Mouse (Mus musculus) G1E (cell line): ENCODE data around the gene Ubr1. TPM values are rescaled to one million over a fixed set of nuclear protein-coding genes. Genes with fewer than 3 reads are reported as not detected.
"Not testable (repeated sequence)": the region's sequence is repeated elsewhere in the genome, so short reads cannot be mapped to it uniquely, and the experiment has no call there.

ENCODE experiments used
- ATAC-seq: 2 replicates; pipeline ENCODE4 v1.8.0; 2016; ENCODE audit warnings: mild to moderate bottlenecking; ENCODE audit not compliant: insufficient number of reproducible peaks, poor library complexity, low FRiP score, severe bottlenecking; ENCODE audit errors: extremely low read depth
- DNase-seq: peaks from one replicate; pipeline ENCODE4 v3.0.0; 2012; ENCODE audit warnings: low spot score
- H3K27me3 ChIP-seq: 2 replicates; pipeline ENCODE4 v1.6.1; 2012; ENCODE audit warnings: mild to moderate bottlenecking, low read length, inconsistent platforms; ENCODE audit not compliant: insufficient read depth
- H3K36me3 ChIP-seq: replicated peaks from 2 replicates; pipeline ENCODE3; 2012; ENCODE audit warnings: mild to moderate bottlenecking, inconsistent platforms
- H3K4me1 ChIP-seq: 2 replicates; pipeline ENCODE4 v1.6.1; 2012; ENCODE audit warnings: low read depth, low read length, inconsistent platforms, mixed read lengths; ENCODE audit not compliant: insufficient read depth
- H3K4me3 ChIP-seq: 2 replicates; pipeline ENCODE4 v1.5.1; 2012; ENCODE audit warnings: low read depth, mild to moderate bottlenecking, inconsistent platforms, low read length, moderate library complexity, mixed read lengths
- H3K9me3 ChIP-seq: replicated peaks from 2 replicates; pipeline ENCODE4 v1.6.1; 2012; ENCODE audit warnings: inconsistent platforms
- CTCF ChIP-seq: IDR thresholded peaks from 2 replicates; pipeline ENCODE4 v1.5.1; 2012; ENCODE audit warnings: low read depth, low read length, inconsistent platforms, mixed read lengths
- GATA1 ChIP-seq: IDR thresholded peaks from 2 replicates; pipeline ENCODE4 v1.6.1; 2012; ENCODE audit warnings: borderline replicate concordance, low read length, inconsistent platforms, mixed read lengths
- GATA2 ChIP-seq: IDR thresholded peaks from 2 replicates; pipeline ENCODE4 v1.6.1; 2012; ENCODE audit warnings: low read depth, low read length, inconsistent platforms, borderline replicate concordance
- POLR2AphosphoS5 ChIP-seq: IDR thresholded peaks from 2 replicates; pipeline ENCODE4 v1.6.1; 2012; ENCODE audit warnings: low read depth, low read length, inconsistent platforms; ENCODE audit not compliant: insufficient replicate concordance
- TAL1 ChIP-seq: conservative IDR thresholded peaks from 2 replicates; pipeline ENCODE4 v1.6.1; 2012; ENCODE audit warnings: low read depth, low read length, inconsistent platforms, mixed read lengths
- polyA plus RNA-seq: library from polyadenylated mRNA; stranded (reverse); fragments of >175 nt; gene quantifications from 2 replicates; pipeline ENCODE4 v1.2.3, GENCODE M21; 2012
- total RNA-seq, 2 experiments: library from RNA; stranded (forward) in 1 of 2; stranded (reverse) in 1 of 2; fragments of 200-1000 nt in 1 of 2; fragments of >200 nt in 1 of 2; fragmentation: Nextera tagmentation in 1 of 2; gene quantifications; 2 replicates each; pipeline ENCODE4 v1.2.3; 2014 to 2017

The Ubr1 gene
- total and polyA plus RNA-seq, 3 experiments: 26.5 to 49.4 (median 33.2) TPM

GRCm38 (mm10) chr2:120977926-120978692 is 7.6 kb upstream of the Ubr1 start:
- H3K4me1 ChIP-seq: peaks cover 10% of the 10 kb centered on the region
- no peaks in the 10 kb centered on the region for H3K27me3 ChIP-seq
- DNase-seq: no peak
- TF ChIP-seq POLR2AphosphoS5: no peak
- H3K36me3 ChIP-seq: peaks cover 20% of the 10 kb centered on the region
- ATAC-seq: no peak
- no peaks in the 10 kb centered on the region for H3K9me3 ChIP-seq
- peak overlapping the region; percentile 82 for H3K4me3 ChIP-seq

GRCm38 (mm10) chr2:120976990-120977925 is 6.7 kb upstream of the Ubr1 start, which contains the start of gene Tmem62:
TSS of gene Tmem62 (plus strand) at chr2:120977017.
- Histone ChIP-seq H3K36me3 (peaks cover 19% of the 10 kb centered on the region), H3K27me3 (no peaks in the 10 kb centered on the region), H3K4me3 (peak within 1 kb of the TSS; percentile 82), H3K9me3 (no peaks in the 10 kb centered on the region), H3K4me1 (peaks cover 13% of the 10 kb centered on the region)
- ATAC-seq: peak; percentile 22
- DNase-seq: peak; percentile 85
- TF ChIP-seq GATA1: no peak
- TF ChIP-seq POLR2AphosphoS5: no peak
- no peak for TF ChIP-seq TAL1
- no peak for TF ChIP-seq CTCF
- TF ChIP-seq GATA2: no peak

- peak; percentile 17; the same call in 1 of the 2 replicates for TF ChIP-seq CTCF
- TF ChIP-seq POLR2AphosphoS5: no peak
- H3K4me3 ChIP-seq: no peak overlapping the region
- ATAC-seq: no peak
These were observed 5.8 kb upstream of the Ubr1 start for GRCm38 (mm10) chr2:120976308-120976707.

GRCm38 (mm10) chr2:120972964-120973363 is 2.4 kb upstream of the Ubr1 start:
- no peaks in the 10 kb centered on the region for H3K9me3 ChIP-seq
- peaks cover 28% of the 10 kb centered on the region for H3K4me1 ChIP-seq

More at GRCm38 (mm10) chr2:120976308-120976707, 5.8 kb upstream of the Ubr1 start:
- Histone ChIP-seq H3K4me1 (peaks cover 19% of the 10 kb centered on the region), H3K9me3 (no peaks in the 10 kb centered on the region), H3K36me3 (peaks cover 13% of the 10 kb centered on the region), H3K27me3 (no peaks in the 10 kb centered on the region)
- peak; percentile 24 for DNase-seq

GRCm38 (mm10) chr2:120972257-120972656 is 1.7 kb upstream of the Ubr1 start:
- ATAC-seq, DNase-seq, H3K27me3 ChIP-seq, H3K36me3 ChIP-seq, H3K9me3 ChIP-seq, H3K4me3 ChIP-seq: not testable (repeated sequence)
- H3K4me1 ChIP-seq: peaks cover 26% of the 10 kb centered on the region

More at GRCm38 (mm10) chr2:120972964-120973363, 2.4 kb upstream of the Ubr1 start:
- Histone ChIP-seq H3K36me3 (no peaks in the 10 kb centered on the region), H3K27me3 (no peaks in the 10 kb centered on the region), H3K4me3 (no peak overlapping the region)
- no peak for TF ChIP-seq GATA1
- TF ChIP-seq GATA2: no peak
- no peak for TF ChIP-seq TAL1
- TF ChIP-seq CTCF: no peak
- no peak for ATAC-seq
- no peak for DNase-seq

- ATAC-seq (no peak), DNase-seq (no peak)
- Histone ChIP-seq H3K9me3 (no peaks in the 10 kb centered on the region), H3K4me1 (peaks cover 26% of the 10 kb centered on the region), H3K4me3 (no peak overlapping the region; the same call in 1 of the 2 replicates), H3K36me3 (peaks cover 8% of the 10 kb centered on the region), H3K27me3 (no peaks in the 10 kb centered on the region)
- no peak for TF ChIP-seq GATA1
- TF ChIP-seq CTCF: no peak
- no peak for TF ChIP-seq TAL1
These were observed 1.3 kb upstream of the Ubr1 start for GRCm38 (mm10) chr2:120971766-120972165.
